Mouse (Mus musculus): ENCODE measurements at regions not wholly inside any gene's neighbourhood (a gene's known extent, or its start where the extent isn't known, plus 50 kb on each side); places are given as distances from the start of the nearest gene placed in this dataset.
"Not testable (repeated sequence)": the region's sequence is repeated elsewhere in the genome, so short reads cannot be mapped to it uniquely, and the experiment has no call there.

DNA sequence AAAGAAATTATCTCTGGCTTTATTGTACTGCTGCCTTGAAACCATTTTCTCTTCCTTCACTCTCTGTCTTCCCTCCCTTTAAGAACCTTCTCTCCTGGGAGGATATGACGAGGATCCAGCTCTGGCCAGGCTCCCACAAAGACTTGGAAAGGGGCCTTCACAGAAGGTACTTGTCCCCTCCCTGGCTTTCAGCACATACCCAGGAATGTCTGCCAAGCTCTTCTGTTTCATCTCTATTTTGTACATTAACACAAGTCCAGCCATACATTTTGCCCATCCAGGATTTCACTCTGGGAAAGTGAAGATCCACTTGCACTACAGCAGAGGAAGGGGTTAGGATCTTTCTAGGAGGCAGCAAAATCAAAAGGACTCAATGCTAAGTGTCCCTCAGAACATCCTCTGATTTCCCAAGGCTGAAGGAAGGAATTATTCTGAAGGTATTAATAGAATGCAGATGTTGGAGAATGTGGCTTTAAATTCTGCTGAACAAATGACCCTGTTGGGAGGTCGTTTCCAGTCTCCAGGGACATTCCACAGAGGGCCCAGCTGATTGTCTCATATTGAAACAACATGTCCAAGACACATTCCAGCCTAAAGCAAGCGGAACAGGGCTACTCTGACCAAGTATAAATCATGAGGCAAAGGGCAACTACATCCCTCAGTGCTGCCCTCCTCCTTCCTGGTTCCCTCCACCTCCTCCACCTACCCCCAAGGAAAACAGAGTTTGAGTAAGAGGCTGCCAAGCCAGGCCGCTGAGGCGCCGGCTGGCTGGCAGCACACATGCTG lies 122.1 kb upstream of the Gm21897 start:
- no peaks in the 10 kb centered on the region for H3K9me3 ChIP-seq
- H3K4me2 ChIP-seq, result no peak overlapping the region
- H3K4me3 ChIP-seq (replicated peaks), result no peak overlapping the region
- peak; percentile 53; the same call in 1 of the 2 replicates for ATAC-seq (ENCODE audit: insufficient read depth, low FRiP score, low read depth)
- H3K27ac ChIP-seq, result peak overlapping the region; percentile 55
- H3K4me1 ChIP-seq, result no peaks in the 10 kb centered on the region
- no peak overlapping the region for H3K9ac ChIP-seq
- no peaks in the 10 kb centered on the region for H3K36me3 ChIP-seq
- H3K27me3 ChIP-seq (replicated peaks), result no peaks in the 10 kb centered on the region
- 29% methylated on average over 6 of the region's 6 CpGs for WGBS

DNA sequence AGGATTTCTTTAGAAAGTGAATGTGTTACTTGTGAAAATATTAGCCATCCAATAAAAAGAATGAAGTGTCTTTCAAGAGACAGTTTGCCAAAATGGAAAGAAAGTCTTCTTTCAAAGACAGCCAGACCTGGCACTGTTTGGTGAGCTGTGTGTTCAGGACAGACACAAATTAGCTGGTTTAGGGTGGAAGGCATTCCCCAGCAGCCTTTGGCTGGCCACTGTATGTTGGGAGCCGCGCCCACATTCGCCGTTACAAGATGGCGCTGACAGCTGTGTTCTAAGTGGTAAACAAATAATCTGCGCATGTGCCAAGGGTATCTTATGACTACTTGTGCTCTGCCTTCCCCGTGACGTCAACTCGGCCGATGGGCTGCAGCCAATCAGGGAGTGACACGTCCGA lies 121.3 kb upstream of the Gm21897 start:
- not testable (repeated sequence) for ATAC-seq (ENCODE audit: insufficient read depth, low FRiP score, low read depth)
- WGBS, result 93% methylated on average over 8 of the region's 12 CpGs

DNA sequence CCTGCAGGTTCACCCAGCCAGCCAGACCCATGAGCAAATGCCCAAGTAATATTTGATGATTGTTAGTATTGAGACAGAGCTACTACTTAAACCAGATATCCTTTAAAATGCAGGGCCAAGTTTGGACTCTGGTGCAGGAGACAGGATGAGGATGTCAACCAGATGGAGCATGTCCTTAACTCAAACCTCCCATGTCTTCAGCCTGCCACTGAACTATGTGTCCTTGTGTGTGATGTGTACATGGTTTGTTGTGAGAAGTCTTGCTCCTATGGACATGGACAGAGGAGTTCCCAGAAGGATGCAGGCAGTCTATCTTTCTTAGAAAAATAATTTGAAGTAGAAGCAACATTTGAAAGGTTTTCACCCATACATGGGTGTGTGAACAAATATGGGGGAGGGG lies 120.4 kb upstream of the Gm21897 start:
- no peaks in the 10 kb centered on the region for H3K36me3 ChIP-seq
- H3K27me3 ChIP-seq (replicated peaks), result no peaks in the 10 kb centered on the region
- no peak overlapping the region for H3K4me2 ChIP-seq
- ATAC-seq (ENCODE audit: insufficient read depth, low FRiP score, low read depth), result no peak
- H3K4me1 ChIP-seq, result no peaks in the 10 kb centered on the region
- H3K27ac ChIP-seq, result no peak overlapping the region
- no peak overlapping the region for H3K9ac ChIP-seq
- no peaks in the 10 kb centered on the region for H3K9me3 ChIP-seq
- no peak overlapping the region for H3K4me3 ChIP-seq (replicated peaks)

More for the DNA sequence above, 121.3 kb upstream of the Gm21897 start:
- H3K27me3 ChIP-seq (replicated peaks); H3K4me1 ChIP-seq; H3K27ac ChIP-seq; H3K4me3 ChIP-seq (replicated peaks); H3K9me3 ChIP-seq; H3K4me2 ChIP-seq; H3K9ac ChIP-seq; H3K36me3 ChIP-seq: not testable (repeated sequence)

DNA sequence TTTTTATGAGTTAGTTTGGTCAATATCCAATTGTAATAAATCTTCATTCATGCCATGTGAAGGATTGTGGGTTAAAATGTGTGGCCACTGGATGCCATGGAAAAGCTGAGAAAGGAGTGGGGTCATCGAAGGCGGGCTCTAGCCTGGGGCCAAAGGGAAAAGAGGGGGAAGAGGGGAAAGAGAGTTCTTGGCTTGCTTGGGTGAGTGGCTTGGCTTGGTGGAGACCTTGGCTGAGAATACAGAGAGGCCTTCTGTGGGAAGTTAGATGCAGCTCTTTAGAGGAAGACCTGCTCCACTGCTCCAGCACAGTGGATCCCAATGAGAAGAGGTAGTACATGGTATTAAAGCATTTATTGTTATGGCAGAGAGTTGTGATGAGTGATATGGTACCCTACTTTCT lies 101.3 kb upstream of the Gm21897 start:
- no peaks in the 10 kb centered on the region for H3K9me3 ChIP-seq
- no peak overlapping the region for H3K4me3 ChIP-seq (replicated peaks)
- no peak overlapping the region for H3K27ac ChIP-seq
- no peaks in the 10 kb centered on the region for H3K36me3 ChIP-seq
- 89% methylated on average over 2 of the region's 2 CpGs for WGBS
- no peak overlapping the region for H3K9ac ChIP-seq
- H3K4me2 ChIP-seq, result no peak overlapping the region
- no peaks in the 10 kb centered on the region for H3K4me1 ChIP-seq
- H3K27me3 ChIP-seq (replicated peaks), result no peaks in the 10 kb centered on the region
- ATAC-seq (ENCODE audit: insufficient read depth, low FRiP score, low read depth), result no peak

DNA sequence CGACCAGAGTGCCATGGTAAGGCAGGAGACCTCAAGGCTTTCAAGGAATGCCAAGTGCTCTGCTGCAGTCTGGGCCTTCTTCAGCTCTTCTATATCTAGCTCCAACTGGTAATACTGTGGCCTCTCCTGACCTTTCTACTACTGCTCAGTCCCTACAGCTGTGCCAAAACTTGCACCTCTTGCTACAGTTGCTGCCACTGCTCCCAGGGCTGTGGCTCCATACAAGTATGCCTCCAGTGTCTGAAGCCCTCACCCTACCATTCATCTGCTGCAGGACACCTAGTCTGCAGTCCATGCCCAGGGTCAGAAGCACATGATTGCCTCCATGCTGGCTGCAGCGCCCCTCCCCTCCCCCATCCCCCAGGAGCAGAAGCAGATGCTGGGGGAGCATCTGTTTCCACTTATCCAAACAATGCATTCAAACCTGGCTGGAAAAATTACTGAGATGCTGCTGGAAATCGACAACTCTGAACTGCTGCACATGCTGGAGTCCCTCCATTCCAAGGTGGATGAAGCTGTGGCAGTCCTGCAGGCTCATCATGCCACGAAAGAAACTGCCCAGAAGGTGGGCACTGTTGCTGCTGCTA lies 96.2 kb upstream of the Gm21897 start:
- Histone ChIP-seq H3K27me3 (replicated peaks) (no peaks in the 10 kb centered on the region), H3K36me3 (no peaks in the 10 kb centered on the region), H3K9me3 (no peaks in the 10 kb centered on the region), H3K4me3 (replicated peaks) (no peak overlapping the region), H3K27ac (no peak overlapping the region), H3K4me1 (no peaks in the 10 kb centered on the region), H3K9ac (no peak overlapping the region), H3K4me2 (no peak overlapping the region)
- WGBS, result 65% methylated on average over 4 of the region's 4 CpGs
- ATAC-seq (ENCODE audit: insufficient read depth, low FRiP score, low read depth), result no peak

DNA sequence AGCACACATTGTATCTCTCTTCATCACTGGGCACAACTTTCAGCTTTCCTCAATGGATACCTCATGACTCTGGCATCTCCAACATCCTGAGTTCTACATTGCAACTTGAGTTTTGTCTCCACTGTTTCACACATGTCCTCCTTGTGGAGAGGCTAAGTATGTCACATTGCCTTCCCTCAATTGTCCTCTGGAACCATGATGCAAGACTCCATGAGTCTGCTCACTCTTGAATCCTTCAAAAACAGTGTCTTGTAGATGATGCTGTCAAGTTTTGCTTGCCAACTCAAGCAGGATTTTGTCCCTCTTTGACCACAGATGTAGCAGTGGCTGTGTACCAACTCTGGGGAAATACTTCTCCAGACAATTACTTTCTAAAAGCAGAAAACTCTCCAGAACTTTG lies 79.4 kb upstream of the Gm21897 start:
- no peak overlapping the region for H3K9ac ChIP-seq
- no peak overlapping the region for H3K4me3 ChIP-seq (replicated peaks)
- no peaks in the 10 kb centered on the region for H3K9me3 ChIP-seq
- H3K27ac ChIP-seq, result no peak overlapping the region
- no peak for ATAC-seq (ENCODE audit: insufficient read depth, low FRiP score, low read depth)
- H3K4me1 ChIP-seq, result no peaks in the 10 kb centered on the region
- H3K36me3 ChIP-seq, result no peaks in the 10 kb centered on the region
- H3K27me3 ChIP-seq (replicated peaks), result no peaks in the 10 kb centered on the region
- H3K4me2 ChIP-seq, result no peak overlapping the region

DNA sequence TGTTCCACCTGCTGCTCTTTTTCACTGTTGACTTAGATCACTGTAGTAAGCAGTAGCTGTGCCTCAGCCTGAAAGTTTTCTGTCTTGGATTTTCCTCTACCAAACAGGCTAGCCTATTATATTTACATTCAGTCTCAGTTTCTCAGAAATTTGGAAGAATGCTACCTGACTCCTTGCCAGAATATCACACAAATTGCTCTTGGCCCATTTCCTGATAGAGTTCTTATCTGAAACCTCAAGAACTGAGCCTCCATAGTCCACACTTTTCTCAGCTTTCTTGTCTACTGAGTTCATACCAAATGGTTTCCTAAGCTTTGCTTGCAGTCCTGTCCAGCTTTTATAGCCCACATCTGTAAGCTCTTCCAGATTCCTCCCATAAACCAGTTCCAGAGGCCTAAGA lies 78.8 kb upstream of the Gm21897 start:
- Histone ChIP-seq H3K4me1 (no peaks in the 10 kb centered on the region), H3K9ac (no peak overlapping the region), H3K36me3 (no peaks in the 10 kb centered on the region), H3K4me2 (no peak overlapping the region), H3K9me3 (no peaks in the 10 kb centered on the region), H3K4me3 (replicated peaks) (no peak overlapping the region), H3K27ac (no peak overlapping the region), H3K27me3 (replicated peaks) (no peaks in the 10 kb centered on the region)
- no peak for ATAC-seq (ENCODE audit: insufficient read depth, low FRiP score, low read depth)

DNA sequence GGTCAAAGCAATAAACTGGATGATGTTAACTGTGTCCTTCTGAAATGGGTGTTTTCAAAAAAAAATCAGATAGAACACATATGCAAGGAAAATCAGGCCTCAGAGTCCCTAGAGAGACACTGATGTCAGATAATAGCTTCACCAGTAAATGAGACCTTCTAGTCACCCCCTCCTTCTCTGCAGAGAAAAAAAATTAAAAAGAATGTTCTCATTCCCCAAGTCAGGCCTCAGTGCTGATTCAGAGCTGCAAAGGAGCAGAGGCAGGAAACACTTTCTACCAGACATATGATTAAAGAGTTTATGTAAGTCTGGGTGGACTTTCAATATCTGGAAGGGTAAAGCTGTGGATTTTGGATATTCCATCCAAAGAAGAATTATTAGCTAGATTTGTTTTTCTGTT lies 67.1 kb upstream of the Gm21897 start:
- Histone ChIP-seq H3K4me2 (no peak overlapping the region), H3K36me3 (no peaks in the 10 kb centered on the region), H3K27me3 (replicated peaks) (no peaks in the 10 kb centered on the region), H3K9ac (no peak overlapping the region), H3K4me3 (replicated peaks) (no peak overlapping the region), H3K9me3 (no peaks in the 10 kb centered on the region), H3K27ac (no peak overlapping the region), H3K4me1 (peaks cover 6% of the 10 kb centered on the region; the same call in 1 of the 2 replicates)
- ATAC-seq (ENCODE audit: insufficient read depth, low FRiP score, low read depth), result no peak

DNA sequence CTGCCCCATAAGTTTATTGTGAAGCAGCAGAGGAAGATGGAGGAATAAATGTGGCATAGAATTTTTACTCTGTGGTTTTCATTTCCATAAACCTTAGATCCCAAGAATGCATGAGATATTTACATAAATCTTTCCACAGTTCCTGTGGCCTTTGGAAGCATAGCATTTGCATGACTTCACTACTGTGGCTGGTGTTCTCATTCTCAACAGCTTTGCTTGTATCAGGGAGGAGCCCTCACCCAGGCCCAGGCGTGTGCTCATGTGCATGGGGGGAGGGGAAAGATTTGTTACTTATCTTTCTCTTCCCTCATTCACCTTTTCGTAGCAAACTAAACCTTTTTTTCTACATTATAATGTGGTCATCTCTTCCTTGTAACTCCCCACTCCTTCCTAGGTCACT lies 65.6 kb upstream of the Gm21897 start:
- Histone ChIP-seq H3K4me2 (no peak overlapping the region), H3K36me3 (no peaks in the 10 kb centered on the region), H3K27me3 (replicated peaks) (no peaks in the 10 kb centered on the region), H3K9me3 (no peaks in the 10 kb centered on the region), H3K4me3 (replicated peaks) (no peak overlapping the region), H3K4me1 (peaks cover 6% of the 10 kb centered on the region; the same call in 1 of the 2 replicates), H3K27ac (no peak overlapping the region), H3K9ac (no peak overlapping the region)
- WGBS, result 49% methylated on average over 2 of the region's 2 CpGs
- no peak for ATAC-seq (ENCODE audit: insufficient read depth, low FRiP score, low read depth)

DNA sequence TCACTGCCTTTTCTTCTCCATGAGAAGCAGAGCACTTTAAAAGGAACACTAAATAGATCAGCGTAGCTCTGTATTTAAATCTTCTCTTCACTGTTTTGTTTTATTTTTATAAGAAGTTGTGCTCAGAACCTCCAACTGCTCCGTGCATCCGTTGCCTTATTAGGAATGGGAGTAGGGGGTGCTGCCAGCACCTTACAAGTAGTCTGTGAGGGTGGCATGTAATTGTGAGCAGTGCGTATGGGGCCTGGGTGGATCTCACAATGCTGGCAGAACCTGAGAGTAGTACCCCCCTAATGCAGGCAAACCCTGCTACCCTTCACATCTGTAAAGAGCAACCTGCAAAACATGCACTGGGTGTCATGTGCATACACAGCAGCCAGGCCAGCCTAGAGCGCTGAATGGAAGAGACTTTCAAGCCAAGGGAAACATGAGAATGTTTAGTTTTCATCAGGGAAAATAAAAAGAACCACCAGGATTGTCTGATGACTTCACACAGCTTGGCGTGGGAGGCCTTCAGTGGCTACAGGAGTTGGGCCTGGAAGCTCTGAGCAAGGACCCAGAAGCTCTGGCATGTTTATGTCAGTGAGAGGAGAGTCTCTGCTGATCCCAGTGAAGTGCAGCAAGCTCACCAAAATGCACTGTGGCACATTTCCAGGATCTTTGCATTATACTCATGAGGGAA lies 64.5 kb upstream of the Gm21897 start:
- Histone ChIP-seq H3K9me3 (no peaks in the 10 kb centered on the region), H3K9ac (no peak overlapping the region), H3K27me3 (replicated peaks) (no peaks in the 10 kb centered on the region), H3K27ac (peak overlapping the region; percentile 80), H3K4me1 (peaks cover 6% of the 10 kb centered on the region; the same call in 1 of the 2 replicates), H3K4me3 (replicated peaks) (no peak overlapping the region), H3K36me3 (no peaks in the 10 kb centered on the region), H3K4me2 (no peak overlapping the region)
- peak; percentile 71; the same call in 1 of the 2 replicates for ATAC-seq (ENCODE audit: insufficient read depth, low FRiP score, low read depth)
- 52% methylated on average over 6 of the region's 6 CpGs for WGBS

DNA sequence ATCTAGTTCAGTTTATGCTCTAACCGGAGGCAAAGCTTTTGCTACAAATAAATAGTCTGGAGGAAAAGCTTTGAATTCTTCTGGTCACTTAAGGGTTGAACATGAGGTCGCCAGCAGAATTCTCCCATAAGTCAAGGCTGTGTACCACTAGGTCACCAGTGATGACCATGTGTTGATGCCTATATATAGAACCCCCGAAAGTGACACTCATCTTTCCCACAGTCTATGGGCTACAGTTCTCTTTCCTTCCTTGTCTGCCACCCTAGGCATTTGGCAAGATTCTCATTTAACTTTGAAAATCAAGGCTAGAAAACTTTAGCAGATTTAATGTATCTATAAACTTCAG lies 63.9 kb upstream of the Gm21897 start:
- ATAC-seq (ENCODE audit: insufficient read depth, low FRiP score, low read depth), result peak; percentile 65; the same call in 1 of the 2 replicates
- H3K9me3 ChIP-seq, result no peaks in the 10 kb centered on the region
- H3K9ac ChIP-seq, result no peak overlapping the region
- no peaks in the 10 kb centered on the region for H3K36me3 ChIP-seq
- H3K27ac ChIP-seq, result peak overlapping the region; percentile 80
- H3K27me3 ChIP-seq (replicated peaks), result no peaks in the 10 kb centered on the region
- no peak overlapping the region for H3K4me2 ChIP-seq
- H3K4me3 ChIP-seq (replicated peaks), result no peak overlapping the region
- H3K4me1 ChIP-seq, result peaks cover 6% of the 10 kb centered on the region; the same call in 1 of the 2 replicates
- WGBS, result 43% methylated on average over 3 of the region's 3 CpGs

DNA sequence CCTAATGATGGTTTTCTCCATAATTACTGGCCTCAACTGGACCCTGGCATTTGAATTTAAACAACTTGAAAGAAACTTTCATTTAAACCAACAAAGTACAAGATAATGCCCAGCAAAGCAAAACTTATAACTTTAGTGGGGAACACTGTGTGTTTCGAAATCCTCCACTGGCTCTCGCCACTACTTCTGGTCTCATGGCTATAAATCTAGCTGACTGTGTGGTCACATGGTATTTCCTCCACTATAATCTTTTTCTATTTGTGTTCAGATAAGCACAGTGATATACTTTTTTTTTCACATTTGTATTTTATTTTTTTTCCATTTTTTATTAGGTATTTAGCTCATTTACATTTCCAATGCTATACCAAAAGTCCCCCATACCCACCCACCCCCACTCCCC lies 62.6 kb upstream of the Gm21897 start:
- ATAC-seq (ENCODE audit: insufficient read depth, low FRiP score, low read depth), result no peak
- Histone ChIP-seq H3K9ac (no peak overlapping the region), H3K4me3 (replicated peaks) (no peak overlapping the region), H3K4me1 (peaks cover 8% of the 10 kb centered on the region; the same call in 1 of the 2 replicates), H3K27ac (no peak overlapping the region), H3K4me2 (no peak overlapping the region), H3K36me3 (no peaks in the 10 kb centered on the region), H3K27me3 (replicated peaks) (no peaks in the 10 kb centered on the region), H3K9me3 (no peaks in the 10 kb centered on the region)
- 74% methylated on average over 2 of the region's 2 CpGs for WGBS
